Mouse (Mus musculus) liver, embryonic 14 days (tissue): Measurements from ENCODE around the gene Amotl2. TPM values are rescaled to one million over a fixed set of nuclear protein-coding genes. Genes with fewer than 3 reads are reported as not detected.

Experiments used
- polyA plus RNA-seq: library from polyadenylated mRNA; depleted of rRNA; stranded (reverse); fragments of >200 nt; gene quantifications from 2 replicates; pipeline ENCODE4 v1.2.3, GENCODE M21; 2012; rRNA removed

Amotl2 gene
- 2.3 and 2.8 TPM in 2 replicates for polyA plus RNA-seq

GRCm38 (mm10) chr9:102716481-102717163 lies at the start of gene Amotl2:
Amotl2 (plus strand) TSS chr9:102716672.

Other genes starting within 250 kb of the Amotl2 start
- gene Ky, start 210.9 kb upstream of the Amotl2 start, polyA plus RNA-seq, result 0.09 TPM in 1 of 2 replicates, not detected in the other
- gene Anapc13, start 90.4 kb upstream of the Amotl2 start, polyA plus RNA-seq, result 96.4 and 97.1 TPM in 2 replicates
- 7.4 and 7.5 TPM in 2 replicates for gene Cep63, start 90.1 kb upstream of the Amotl2 start, polyA plus RNA-seq
- gene Ryk, start 118.2 kb downstream of the Amotl2 start, polyA plus RNA-seq, result 9.9 and 11.3 TPM in 2 replicates